Mouse (Mus musculus) liver, postnatal 0 days (tissue): ENCODE measurements around the gene Psph. TPM values are rescaled to one million over a fixed set of nuclear protein-coding genes. Genes with fewer than 3 reads are reported as not detected.

Experiments used
- ATAC-seq: fragments of 200-750 bp; cut with Nextera tagmentation; 2 replicates; pipeline ENCODE4 v1.8.0; 2017; ENCODE audit warnings: mild to moderate bottlenecking, moderate library complexity
- DNase-seq: peaks from one replicate; pipeline ENCODE4 v3.0.0-alpha.2; 2016
- H3K27ac ChIP-seq: fragments of 300-500 bp; sonication (generic); 2 replicates; pipeline ENCODE4 v1.5.1; 2014; ENCODE audit warnings: antibody characterized with exemption, moderate library complexity, mild to moderate bottlenecking, low read depth
- H3K27me3 ChIP-seq: fragments of 300-500 bp; sonication (generic); 2 replicates; pipeline ENCODE4 v1.6.1; 2014; ENCODE audit warnings: low read length, control low read depth, mixed read lengths; ENCODE audit not compliant: insufficient read depth
- H3K36me3 ChIP-seq: fragments of 300-500 bp; sonication (generic); replicated peaks from 2 replicates; pipeline ENCODE4 v1.6.1; 2014; ENCODE audit warnings: mild to moderate bottlenecking, control low read depth, low read length, moderate library complexity, mixed read lengths; ENCODE audit not compliant: insufficient read depth
- H3K4me1 ChIP-seq: fragments of 300-500 bp; sonication (generic); 2 replicates; pipeline ENCODE4 v1.6.1; 2014; ENCODE audit warnings: antibody characterized with exemption, mild to moderate bottlenecking, control low read depth; ENCODE audit not compliant: insufficient read depth
- H3K4me2 ChIP-seq: fragments of 300-500 bp; sonication (generic); 2 replicates; pipeline ENCODE4 v1.6.1; 2014; ENCODE audit warnings: low read depth, mild to moderate bottlenecking, low read length, moderate library complexity, mixed read lengths
- H3K4me3 ChIP-seq: fragments of 300-500 bp; sonication (generic); 2 replicates; pipeline ENCODE4 v1.5.1; 2014; ENCODE audit warnings: low read depth, low read length
- H3K9ac ChIP-seq: fragments of 300-500 bp; sonication (generic); replicated peaks from 2 replicates; pipeline ENCODE4 v1.6.1; 2014; ENCODE audit warnings: mild to moderate bottlenecking, moderate library complexity
- H3K9me3 ChIP-seq: fragments of 300-500 bp; sonication (generic); 2 replicates; pipeline ENCODE4 v1.6.1; 2016; ENCODE audit warnings: mild to moderate bottlenecking, control low read depth, low read length, mixed read lengths
- CTCF ChIP-seq: sonication (generic); IDR thresholded peaks from 2 replicates; pipeline ENCODE4 v1.5.1; 2016; ENCODE audit warnings: antibody characterized with exemption, low read depth
- EP300 ChIP-seq: IDR thresholded peaks from 2 replicates; pipeline ENCODE4 v1.6.1; 2016; ENCODE audit warnings: antibody characterized with exemption, low read depth, mild to moderate bottlenecking
- WGBS: fragments of 180-500 bp; shearing (Covaris S2); extraction: QIAGEN DNeasy Blood & Tissue Kit; methylation state at CpG from one replicate; pipeline ENCODE4 v1.1.7; 2014; ENCODE audit not compliant: insufficient replicate concordance; 5-methylcytosine and 5-hydroxymethylcytosine counted together
- polyA plus RNA-seq: library from polyadenylated mRNA; unstranded; fragments of >200 nt; fragmentation: Nextera tagmentation; extraction: Ambion mirVana; gene quantifications from 2 replicates; pipeline ENCODE4 v1.2.1, GENCODE M21; 2015

The Psph gene
- polyA plus RNA-seq, 1 experiment from 2014 or later = 20.5 TPM

- no peak overlapping the region for H3K4me2 ChIP-seq
- no peaks in the 10 kb centered on the region for H3K9me3 ChIP-seq
- WGBS = 68% methylated on average over 23 of the region's 23 CpGs
- ATAC-seq (0 out of 2 replicates have a peak, but pooled peaks have one; percentile 25), DNase-seq (no peak)
- H3K36me3 ChIP-seq = no peaks in the 10 kb centered on the region; the same call in 1 of the 2 replicates
- no peak overlapping the region for H3K9ac ChIP-seq
- H3K4me3 ChIP-seq = no peak overlapping the region
- no peaks in the 10 kb centered on the region for H3K27me3 ChIP-seq
- no peak overlapping the region for H3K27ac ChIP-seq
- H3K4me1 ChIP-seq = no peaks in the 10 kb centered on the region
- TF ChIP-seq EP300 (no peak), CTCF (no peak)
Observed at GRCm38 (mm10) chr5:129770443-129771355, 16.6 kb downstream of the Psph start.

- H3K9ac ChIP-seq = no peak overlapping the region
- H3K27me3 ChIP-seq = no peaks in the 10 kb centered on the region
- TF ChIP-seq CTCF (no peak), EP300 (no peak)
- DNase-seq (no peak), ATAC-seq (no peak)
- H3K4me1 ChIP-seq = no peaks in the 10 kb centered on the region
- 75% methylated on average over 18 of the region's 18 CpGs for WGBS
- no peak overlapping the region for H3K27ac ChIP-seq
- H3K36me3 ChIP-seq = peaks cover 8% of the 10 kb centered on the region
- no peak overlapping the region for H3K4me3 ChIP-seq
- no peaks in the 10 kb centered on the region for H3K9me3 ChIP-seq
- no peak overlapping the region for H3K4me2 ChIP-seq
Observed at GRCm38 (mm10) chr5:129761865-129762540, 25.2 kb downstream of the Psph start.

- Histone ChIP-seq H3K9ac (no peak overlapping the region), H3K27me3 (no peaks in the 10 kb centered on the region), H3K27ac (no peak overlapping the region), H3K36me3 (peaks cover 7% of the 10 kb centered on the region), H3K4me2 (no peak overlapping the region), H3K9me3 (no peaks in the 10 kb centered on the region), H3K4me3 (no peak overlapping the region), H3K4me1 (no peaks in the 10 kb centered on the region)
- no peak for TF ChIP-seq CTCF
- TF ChIP-seq EP300 = no peak
- 65% methylated on average over 13 of the region's 13 CpGs for WGBS
- DNase-seq (no peak), ATAC-seq (peak; percentile 67)
Observed at GRCm38 (mm10) chr5:129759929-129760480, 27.2 kb downstream of the Psph start.

DNA sequence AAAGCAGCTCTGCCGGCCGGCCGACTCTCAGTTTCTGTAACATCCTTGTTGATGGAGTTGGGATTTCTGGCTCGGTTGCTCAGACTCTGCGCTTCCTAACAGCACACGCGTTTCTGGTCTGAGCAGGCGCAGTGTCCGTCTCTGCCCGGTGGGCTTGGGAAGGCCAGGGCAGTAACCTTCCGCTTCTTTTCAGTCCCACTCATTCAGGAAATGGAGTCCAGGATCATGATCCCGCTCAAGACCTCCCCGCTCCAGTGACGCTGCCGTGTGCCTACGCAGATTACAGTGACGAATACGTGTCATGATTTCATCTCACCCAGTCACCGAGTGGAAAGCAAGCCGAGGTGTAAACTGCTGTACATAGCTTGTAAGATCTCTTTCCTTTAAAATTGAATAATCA lies 30.4 kb downstream of the Psph start:
- H3K9me3 ChIP-seq = no peaks in the 10 kb centered on the region
- no peaks in the 10 kb centered on the region for H3K4me1 ChIP-seq
- no peak overlapping the region for H3K27ac ChIP-seq
- TF ChIP-seq EP300 (no peak), CTCF (no peak)
- WGBS = 87% methylated on average over 20 of the region's 20 CpGs
- H3K4me3 ChIP-seq = no peak overlapping the region
- no peak overlapping the region for H3K4me2 ChIP-seq
- peaks cover 8% of the 10 kb centered on the region for H3K36me3 ChIP-seq
- no peak for DNase-seq
- no peak for ATAC-seq
- H3K27me3 ChIP-seq = no peaks in the 10 kb centered on the region
- H3K9ac ChIP-seq = no peak overlapping the region

- Histone ChIP-seq H3K27ac (peak overlapping the region; percentile 71), H3K9me3 (no peaks in the 10 kb centered on the region), H3K4me1 (peaks cover 12% of the 10 kb centered on the region), H3K4me3 (no peak overlapping the region), H3K27me3 (no peaks in the 10 kb centered on the region), H3K9ac (no peak overlapping the region), H3K36me3 (peaks cover 21% of the 10 kb centered on the region), H3K4me2 (peak overlapping the region; percentile 33)
- DNase-seq (no peak), ATAC-seq (no peak)
- WGBS = 42% methylated on average over 6 of the region's 6 CpGs
- TF ChIP-seq EP300 (no peak), CTCF (no peak)
Observed at GRCm38 (mm10) chr5:129744050-129744449, 43.2 kb downstream of the Psph start.

DNA sequence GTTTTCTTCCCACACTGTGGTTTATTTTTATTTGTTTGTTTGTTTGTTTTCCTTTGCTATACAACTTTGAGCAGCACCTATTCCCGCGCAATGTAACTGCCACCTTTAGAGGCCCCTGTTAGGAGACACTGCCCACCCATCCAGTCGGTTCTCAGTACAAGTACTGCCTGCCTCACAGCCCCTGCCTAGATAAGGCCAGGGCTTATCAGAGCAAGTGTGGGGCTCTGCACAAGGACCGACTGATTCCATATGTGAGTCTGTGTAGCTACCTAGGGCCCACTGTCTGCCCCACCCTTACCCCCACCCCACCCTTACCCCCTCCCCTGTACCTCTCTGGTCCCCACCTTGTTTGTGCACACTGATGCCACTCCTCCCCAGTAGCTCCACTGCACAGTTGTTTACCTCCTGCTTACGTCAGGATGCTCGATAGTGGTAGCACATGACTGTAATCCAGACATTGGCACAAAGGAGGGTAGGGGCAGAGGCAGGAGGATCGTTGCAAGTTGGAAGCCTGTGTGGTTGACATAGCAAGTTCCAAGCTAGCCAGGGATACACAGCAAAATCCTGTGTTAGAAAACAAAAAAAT lies 44.3 kb downstream of the Psph start:
- no peak overlapping the region for H3K4me2 ChIP-seq
- DNase-seq = peak; percentile 30

More for the DNA sequence above, 44.3 kb downstream of the Psph start:
- ATAC-seq = peak; percentile 85
- 39% methylated on average over 7 of the region's 7 CpGs for WGBS
- no peak for TF ChIP-seq CTCF
- TF ChIP-seq EP300 = no peak
- Histone ChIP-seq H3K9ac (no peak overlapping the region), H3K36me3 (peaks cover 14% of the 10 kb centered on the region; the same call in 1 of the 2 replicates), H3K4me3 (no peak overlapping the region), H3K9me3 (no peaks in the 10 kb centered on the region), H3K27me3 (no peaks in the 10 kb centered on the region), H3K27ac (peak overlapping the region; percentile 71), H3K4me1 (peaks cover 12% of the 10 kb centered on the region)
